In genomic region chr4:151996951-151997222, GRCm38 (mm10) we compare ENCODE assay signal across 7 mouse cellular contexts. TPM values are rescaled to one million over a fixed set of nuclear protein-coding genes. Genes with fewer than 3 reads are reported as not detected.
DNase-seq lines count a peak whose midpoint lies in the region; ATAC-seq and TF ChIP-seq lines count a peak whose summit lies in the region.

No protein-coding gene starts in this region.

- no peak for ATAC-seq in lung, postnatal 0 days
- no peak for ATAC-seq in forebrain, embryonic 11.5 days (replicated peaks; ENCODE audit: low FRiP score)
- no peak for ATAC-seq in limb, embryonic 13.5 days (ENCODE audit: low FRiP score, low read depth)
- no peak for ATAC-seq in stomach, embryonic 14.5 days (ENCODE audit: insufficient number of reproducible peaks, insufficient read depth, low FRiP score, low read depth)
- no peak for ATAC-seq in megakaryocyte-erythroid progenitor cell, adult 5-6 weeks (replicated peaks; ENCODE audit: low FRiP score, low TSS enrichment, poor library complexity, severe bottlenecking)

- H3K36me3 ChIP-seq in lung, postnatal 0 days (ENCODE audit: insufficient read depth, low read length) = peaks cover 7% of the 10 kb centered on the region; the same call in 1 of the 2 replicates
- no peaks in the 10 kb centered on the region; the same call in 1 of the 2 replicates for H3K36me3 ChIP-seq in forebrain, embryonic 11.5 days (ENCODE audit: control insufficient read depth, insufficient read depth, low read length)
- peaks cover 14% of the 10 kb centered on the region for H3K36me3 ChIP-seq in limb, embryonic 13.5 days
- H3K36me3 ChIP-seq in stomach, embryonic 14.5 days (ENCODE audit: control insufficient read depth, insufficient read depth, low read length) = peaks cover 8% of the 10 kb centered on the region

- WGBS in lung, postnatal 0 days = 1% methylated on average over 13 of the region's 13 CpGs
- WGBS in forebrain, embryonic 11.5 days = 4% methylated on average over 13 of the region's 13 CpGs
- WGBS in limb, embryonic 13.5 days = 4% methylated on average over 13 of the region's 13 CpGs
- 4% methylated on average over 13 of the region's 13 CpGs for WGBS in stomach, embryonic 14.5 days

- no peaks in the 10 kb centered on the region for H3K9me3 ChIP-seq in lung, postnatal 0 days (ENCODE audit: low read length)
- H3K9me3 ChIP-seq in forebrain, embryonic 11.5 days (ENCODE audit: control insufficient read depth, low read length) = no peaks in the 10 kb centered on the region
- no peaks in the 10 kb centered on the region for H3K9me3 ChIP-seq in limb, embryonic 13.5 days
- H3K9me3 ChIP-seq in stomach, embryonic 14.5 days (ENCODE audit: control insufficient read depth, low read depth, low read length) = no peaks in the 10 kb centered on the region

- peak overlapping the region; percentile 62 for H3K4me2 ChIP-seq in lung, postnatal 0 days (replicated peaks; ENCODE audit: low read depth, low read length)
- peak overlapping the region; percentile 65 for H3K4me2 ChIP-seq in forebrain, embryonic 11.5 days (ENCODE audit: low read depth, low read length, severe bottlenecking)
- H3K4me2 ChIP-seq in limb, embryonic 13.5 days (replicated peaks) = peak overlapping the region; percentile 69
- H3K4me2 ChIP-seq in stomach, embryonic 14.5 days (replicated peaks; ENCODE audit: low read depth, low read length) = peak overlapping the region; percentile 62

- no peak for DNase-seq in lung, postnatal 0 days (ENCODE audit: low spot score)
- no peak for DNase-seq in lung, postnatal 10 days
- no peak for DNase-seq in forebrain, embryonic 11.5 days (ENCODE audit: low spot score)
- no peak for DNase-seq in gastrocnemius, postnatal 36 days

- intact Hi-C loops in gastrocnemius, postnatal 36 days (cut with DNase I) = no loop called here

- H3K4me3 ChIP-seq in lung, postnatal 0 days (ENCODE audit: low read depth, low read length) = peak overlapping the region; percentile 98
- peak overlapping the region; percentile 99 for H3K4me3 ChIP-seq in forebrain, embryonic 11.5 days (ENCODE audit: low read depth, low read length)
- H3K4me3 ChIP-seq in limb, embryonic 13.5 days = peak overlapping the region; percentile 99
- H3K4me3 ChIP-seq in stomach, embryonic 14.5 days (ENCODE audit: low read depth, low read length) = peak overlapping the region; percentile 97

- peak overlapping the region; percentile 98 for H3K27ac ChIP-seq in lung, postnatal 0 days (ENCODE audit: low read length)
- peak overlapping the region; percentile 70; the same call in 1 of the 2 replicates for H3K27ac ChIP-seq in forebrain, embryonic 11.5 days (ENCODE audit: low read depth, low read length)
- peak overlapping the region; percentile 79 for H3K27ac ChIP-seq in limb, embryonic 13.5 days
- peak overlapping the region; percentile 86 for H3K27ac ChIP-seq in stomach, embryonic 14.5 days (ENCODE audit: low read length)

- no peak for TF ChIP-seq CTCF in lung, postnatal 0 days (IDR thresholded peaks at IDR 0.05)

- H3K27me3 ChIP-seq in lung, postnatal 0 days (replicated peaks; ENCODE audit: insufficient read depth, low read length) = no peaks in the 10 kb centered on the region
- no peaks in the 10 kb centered on the region for H3K27me3 ChIP-seq in forebrain, embryonic 11.5 days (ENCODE audit: control insufficient read depth, insufficient read depth, low read length)
- no peaks in the 10 kb centered on the region for H3K27me3 ChIP-seq in limb, embryonic 13.5 days
- no peaks in the 10 kb centered on the region for H3K27me3 ChIP-seq in stomach, embryonic 14.5 days (ENCODE audit: control insufficient read depth, insufficient read depth, low read length)

- no peak for TF ChIP-seq EP300 in lung, postnatal 0 days (IDR thresholded peaks at IDR 0.05)

- peak overlapping the region; percentile 94 for H3K9ac ChIP-seq in lung, postnatal 0 days (replicated peaks; ENCODE audit: low read depth)
- H3K9ac ChIP-seq in forebrain, embryonic 11.5 days (ENCODE audit: low read length) = peak overlapping the region; percentile 62
- H3K9ac ChIP-seq in limb, embryonic 13.5 days = peak overlapping the region; percentile 82
- H3K9ac ChIP-seq in stomach, embryonic 14.5 days (replicated peaks; ENCODE audit: low read depth, low read length) = peak overlapping the region; percentile 65

- peaks cover 13% of the 10 kb centered on the region; the same call in 1 of the 2 replicates for H3K4me1 ChIP-seq in lung, postnatal 0 days (ENCODE audit: insufficient read depth, low read depth, low read length)
- H3K4me1 ChIP-seq in forebrain, embryonic 11.5 days (replicated peaks; ENCODE audit: control insufficient read depth, insufficient read depth, low read length) = peaks cover 6% of the 10 kb centered on the region; the same call in 1 of the 2 replicates
- peaks cover 29% of the 10 kb centered on the region for H3K4me1 ChIP-seq in limb, embryonic 13.5 days
- peaks cover 16% of the 10 kb centered on the region; the same call in 1 of the 2 replicates for H3K4me1 ChIP-seq in stomach, embryonic 14.5 days (ENCODE audit: control insufficient read depth, insufficient read depth, low read length)

RNA-seq across cellular contexts. Expression of gene Phf13, which starts 0.8 kb away (rescaled TPM):
- polyA plus RNA-seq in lung, postnatal 0 days (2015; fragmentation: Nextera tagmentation; extraction: Ambion mirVana) = 18.0 TPM in 2 replicates
- 27.0 and 28.6 TPM in 2 replicates for polyA plus RNA-seq in forebrain, embryonic 11.5 days (2014; fragmentation: Nextera tagmentation; extraction: Ambion mirVana)
- 39.2 and 40.8 TPM in 2 replicates for polyA plus RNA-seq in limb, embryonic 13.5 days (2015; fragmentation: Nextera tagmentation; extraction: Ambion mirVana)
- polyA plus RNA-seq in stomach, embryonic 14.5 days (2014; fragmentation: Nextera tagmentation; extraction: Ambion mirVana) = 22.7 and 22.8 TPM in 2 replicates
- total RNA-seq in gastrocnemius, postnatal 36 days (2021) = 1 to 10 TPM; 3.6 to 4.0 TPM
- total RNA-seq in megakaryocyte-erythroid progenitor cell, adult 5-6 weeks (2014; fragmentation: Nextera tagmentation) = 0.15 and 0.52 TPM in 2 replicates
- total RNA-seq in megakaryocyte-erythroid progenitor cell, adult 5-6 weeks (2017) = 0.09 and 1.5 TPM in 2 replicates

RNA-seq across cellular contexts. Expression of gene Thap3, which starts 8.1 kb away (rescaled TPM):
- polyA plus RNA-seq in lung, postnatal 0 days (2015; fragmentation: Nextera tagmentation; extraction: Ambion mirVana) = 31.0 and 33.3 TPM in 2 replicates
- polyA plus RNA-seq in forebrain, embryonic 11.5 days (2014; fragmentation: Nextera tagmentation; extraction: Ambion mirVana) = 25.1 and 28.9 TPM in 2 replicates
- 51.0 and 56.4 TPM in 2 replicates for polyA plus RNA-seq in limb, embryonic 13.5 days (2015; fragmentation: Nextera tagmentation; extraction: Ambion mirVana)
- 35.6 and 38.2 TPM in 2 replicates for polyA plus RNA-seq in stomach, embryonic 14.5 days (2014; fragmentation: Nextera tagmentation; extraction: Ambion mirVana)
- 10 to 100 TPM; 28.8 to 35.8 TPM for total RNA-seq in gastrocnemius, postnatal 36 days (2021)
- 2.1 and 7.3 TPM in 2 replicates for total RNA-seq in megakaryocyte-erythroid progenitor cell, adult 5-6 weeks (2014; fragmentation: Nextera tagmentation)
- total RNA-seq in megakaryocyte-erythroid progenitor cell, adult 5-6 weeks (2017) = 1.4 and 9.6 TPM in 2 replicates

RNA-seq across cellular contexts. Expression of gene Klhl21, which starts 11.7 kb away (rescaled TPM):
- polyA plus RNA-seq in lung, postnatal 0 days (2015; fragmentation: Nextera tagmentation; extraction: Ambion mirVana) = 13.4 and 13.7 TPM in 2 replicates
- 3.9 and 5.3 TPM in 2 replicates for polyA plus RNA-seq in forebrain, embryonic 11.5 days (2014; fragmentation: Nextera tagmentation; extraction: Ambion mirVana)
- polyA plus RNA-seq in limb, embryonic 13.5 days (2015; fragmentation: Nextera tagmentation; extraction: Ambion mirVana) = 14.3 and 14.7 TPM in 2 replicates
- 5.8 and 7.3 TPM in 2 replicates for polyA plus RNA-seq in stomach, embryonic 14.5 days (2014; fragmentation: Nextera tagmentation; extraction: Ambion mirVana)
- 10 to 100 TPM; 77.1 to 91.5 TPM for total RNA-seq in gastrocnemius, postnatal 36 days (2021)
- 7.0 and 7.6 TPM in 2 replicates for total RNA-seq in megakaryocyte-erythroid progenitor cell, adult 5-6 weeks (2014; fragmentation: Nextera tagmentation)
- total RNA-seq in megakaryocyte-erythroid progenitor cell, adult 5-6 weeks (2017) = 5.1 and 8.3 TPM in 2 replicates

RNA-seq across cellular contexts. Expression of gene Zbtb48, which starts 30.6 kb away (rescaled TPM):
- 13.2 and 13.7 TPM in 2 replicates for polyA plus RNA-seq in lung, postnatal 0 days (2015; fragmentation: Nextera tagmentation; extraction: Ambion mirVana)
- 20.7 and 26.7 TPM in 2 replicates for polyA plus RNA-seq in forebrain, embryonic 11.5 days (2014; fragmentation: Nextera tagmentation; extraction: Ambion mirVana)
- 20.7 and 21.4 TPM in 2 replicates for polyA plus RNA-seq in limb, embryonic 13.5 days (2015; fragmentation: Nextera tagmentation; extraction: Ambion mirVana)
- 18.0 and 21.8 TPM in 2 replicates for polyA plus RNA-seq in stomach, embryonic 14.5 days (2014; fragmentation: Nextera tagmentation; extraction: Ambion mirVana)
- 1 to 10 TPM; 2.5 to 2.8 TPM for total RNA-seq in gastrocnemius, postnatal 36 days (2021)
- total RNA-seq in megakaryocyte-erythroid progenitor cell, adult 5-6 weeks (2014; fragmentation: Nextera tagmentation) = 6.6 and 27.2 TPM in 2 replicates
- 7.0 and 10.6 TPM in 2 replicates for total RNA-seq in megakaryocyte-erythroid progenitor cell, adult 5-6 weeks (2017)

RNA-seq across cellular contexts. Expression of gene Tas1r1, which starts 41.5 kb away (rescaled TPM):
- 0.21 and 0.35 TPM in 2 replicates for polyA plus RNA-seq in lung, postnatal 0 days (2015; fragmentation: Nextera tagmentation; extraction: Ambion mirVana)
- polyA plus RNA-seq in forebrain, embryonic 11.5 days (2014; fragmentation: Nextera tagmentation; extraction: Ambion mirVana) = 0.24 and 0.67 TPM in 2 replicates
- 1.3 TPM in 2 replicates for polyA plus RNA-seq in limb, embryonic 13.5 days (2015; fragmentation: Nextera tagmentation; extraction: Ambion mirVana)
- 0.30 and 0.34 TPM in 2 replicates for polyA plus RNA-seq in stomach, embryonic 14.5 days (2014; fragmentation: Nextera tagmentation; extraction: Ambion mirVana)
- total RNA-seq in gastrocnemius, postnatal 36 days (2021) = 1 to 10 TPM in 1 of 2 experiments, under 1 TPM in 1; 0.43 to 1.1 TPM
- 0.74 TPM in 1 of 2 replicates, not detected in the other for total RNA-seq in megakaryocyte-erythroid progenitor cell, adult 5-6 weeks (2014; fragmentation: Nextera tagmentation)
- 0.88 TPM in 1 of 2 replicates, not detected in the other for total RNA-seq in megakaryocyte-erythroid progenitor cell, adult 5-6 weeks (2017)
